Mouse (Mus musculus) left cerebral cortex, postnatal 36 days (tissue): Measurements from ENCODE around the gene Ovch2. TPM values are rescaled to one million over a fixed set of nuclear protein-coding genes. Genes with fewer than 3 reads are reported as not detected.
"Not testable (repeated sequence)": the region's sequence is repeated elsewhere in the genome, so short reads cannot be mapped to it uniquely, and the experiment has no call there.

ENCODE experiments used
- DNase-seq, 2 experiments: peaks; one replicate each; pipeline ENCODE4 v3.0.0; 2021 to 2022; ENCODE audit warnings: low spot score in 2 of 2, mixed read lengths in 1 of 2
- intact Hi-C: fragments of 180-260 bp; cut with DNase I; formaldehyde crosslinking; loops from one replicate; pipeline ENCODE4 v1.15.1; 2025
- total RNA-seq, 2 experiments: library from RNA; stranded (reverse); gene quantifications; 2 replicates each; pipeline ENCODE4 v1.2.3; 2021

The Ovch2 gene
- total RNA-seq = not detected

DNA sequence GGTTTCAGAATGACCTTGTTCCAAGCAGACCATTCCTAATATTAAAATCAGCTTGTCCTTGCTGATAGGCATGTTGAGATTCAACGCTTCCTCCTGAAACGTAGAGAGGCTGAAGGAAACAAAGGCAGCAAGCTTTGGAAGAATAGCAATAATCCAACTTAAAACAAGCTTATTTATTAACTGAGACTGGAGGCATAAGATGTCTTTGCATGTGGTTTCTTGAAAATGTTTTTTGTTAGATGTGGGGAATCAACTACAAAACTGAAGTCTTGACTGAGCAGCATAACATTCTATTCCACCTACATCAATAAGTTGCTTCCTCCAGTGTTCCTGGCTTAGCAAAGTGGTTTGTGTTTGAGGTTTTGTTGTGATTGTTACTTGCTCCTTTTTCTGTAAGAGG is at the start of gene Ovch2:
Ovch2 (minus strand) TSS at position 101 of the 400 bp plus-strand sequence.
- DNase-seq = no peak

DNA sequence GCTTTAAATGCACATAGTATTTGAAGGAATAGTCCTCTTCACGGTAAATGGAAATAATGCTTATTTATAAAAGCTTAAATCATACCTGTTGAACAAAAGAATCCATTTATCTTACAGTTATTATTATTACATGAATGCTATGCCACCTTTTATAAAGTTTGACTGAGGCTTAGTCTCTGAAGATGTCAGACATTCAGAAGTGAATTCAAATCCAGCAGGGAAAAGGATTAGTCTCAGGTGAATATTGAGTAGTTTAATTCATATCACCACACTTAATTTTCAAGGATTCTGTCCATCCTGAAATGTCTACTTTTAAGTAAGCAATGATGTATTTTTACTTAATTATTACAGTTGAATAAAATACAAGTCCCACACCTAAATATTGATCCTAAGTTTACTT is 46.4 kb upstream of the Ovch2 start, which contains the start of gene Olfr470:
Olfr470 (minus strand) TSS at position 101 of the 400 bp plus-strand sequence.
- DNase-seq, intact Hi-C loops: not testable (repeated sequence)

More for the DNA sequence above, at the start of gene Ovch2:
- intact Hi-C loops = no loop called here

DNA sequence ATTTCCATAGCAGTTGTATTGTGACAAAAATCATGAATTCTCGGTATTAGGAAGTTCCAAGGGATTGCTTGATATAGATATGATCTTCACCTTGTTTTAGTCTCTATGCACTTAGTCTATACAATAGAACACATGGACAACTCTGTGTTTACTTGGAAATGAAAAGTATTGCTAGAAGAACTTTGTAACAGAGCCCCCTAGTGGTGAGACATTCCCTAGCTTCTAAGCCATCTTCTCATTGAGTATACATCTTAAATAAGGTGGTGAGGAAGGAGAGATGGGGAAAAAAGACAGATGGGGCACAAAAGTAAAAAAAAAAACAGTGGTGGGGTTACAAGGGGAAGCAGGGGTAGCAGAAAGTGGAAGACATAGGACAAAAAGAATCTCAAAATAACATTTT is 40.7 kb upstream of the Ovch2 start:
- intact Hi-C loops = no loop called here

DNA sequence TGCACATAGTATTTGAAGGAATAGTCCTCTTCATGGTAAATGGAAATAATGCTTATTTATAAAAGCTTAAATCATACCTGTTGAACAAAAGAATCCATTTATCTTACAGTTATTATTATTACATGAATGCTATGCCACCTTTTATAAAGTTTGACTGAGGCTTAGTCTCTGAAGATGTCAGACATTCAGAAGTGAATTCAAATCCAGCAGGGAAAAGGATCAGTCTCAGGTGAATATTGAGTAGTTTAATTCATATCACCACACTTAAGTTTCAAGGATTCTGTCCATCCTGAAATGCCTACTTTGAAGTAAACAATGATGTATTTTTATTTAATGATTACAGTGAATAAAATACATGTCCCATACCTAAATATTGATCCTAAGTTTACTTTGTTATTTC is 24.4 kb upstream of the Ovch2 start, which contains the start of gene Olfr469:
Olfr469 (minus strand) TSS at position 101 of the 400 bp plus-strand sequence.
- intact Hi-C loops, DNase-seq: not testable (repeated sequence)

More for the DNA sequence above, 40.7 kb upstream of the Ovch2 start:
- no peak for DNase-seq

DNA sequence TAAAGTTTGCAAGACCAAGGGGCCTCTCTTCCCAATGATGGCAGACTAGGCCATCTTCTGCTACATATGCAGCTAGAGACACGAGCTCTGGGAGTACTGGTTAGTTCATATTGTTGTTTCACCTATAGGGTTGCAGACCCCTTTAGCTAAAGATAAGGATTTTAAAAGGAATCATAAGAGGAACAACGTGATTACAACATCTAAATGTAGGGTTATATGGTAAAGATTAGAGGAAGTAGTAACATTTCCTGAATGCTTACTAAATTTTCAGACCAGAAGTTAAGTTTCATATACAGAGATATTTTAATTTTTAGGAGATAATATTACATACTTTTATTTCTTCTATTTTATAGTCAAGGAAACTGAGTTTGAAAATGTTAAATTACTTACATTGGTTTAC is 22.9 kb upstream of the Ovch2 start:
- intact Hi-C loops, DNase-seq: not testable (repeated sequence)

DNA sequence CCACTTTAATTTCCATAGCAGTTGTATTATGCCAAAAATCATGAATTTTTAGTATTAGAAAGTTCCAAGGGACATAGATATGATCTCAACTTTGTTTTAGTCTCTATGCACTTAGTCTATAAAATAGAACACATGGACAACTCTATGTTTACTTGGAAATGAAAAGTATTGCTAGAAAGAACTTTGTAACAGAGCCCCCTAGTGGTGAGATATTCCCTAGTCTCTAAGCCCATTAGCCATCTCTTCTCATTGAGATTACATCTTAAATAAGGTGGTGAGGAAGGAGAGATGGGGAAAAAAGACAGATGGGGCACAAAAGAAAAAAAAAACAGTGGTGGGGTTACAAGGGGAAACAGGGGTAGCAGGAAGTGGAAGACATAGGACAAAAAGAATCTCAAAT is 18.4 kb upstream of the Ovch2 start:
- intact Hi-C loops = no loop called here
- no peak for DNase-seq

DNA sequence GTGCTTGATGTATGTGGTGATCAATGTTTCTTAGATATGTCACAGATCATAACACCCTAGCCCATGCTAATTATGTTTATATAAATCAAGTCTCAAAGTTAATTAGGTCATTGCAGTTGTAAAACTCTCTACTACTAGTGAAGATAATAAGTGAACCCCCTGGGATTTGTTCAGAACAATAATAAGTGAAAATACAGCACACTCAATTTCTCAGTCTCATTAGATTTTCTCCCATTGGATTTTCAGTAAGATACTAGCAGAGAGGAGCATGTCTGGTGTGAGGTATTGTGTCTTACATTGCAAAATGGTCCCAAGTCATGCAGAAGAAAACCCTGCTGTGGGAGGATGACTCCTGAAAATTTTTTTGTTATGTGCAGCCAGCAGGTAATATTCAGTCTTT is 11.0 kb upstream of the Ovch2 start, which contains the start of gene Olfr467:
Olfr467 (plus strand) TSS at position 301 of the 400 bp plus-strand sequence.
- intact Hi-C loops = no loop called here
- no peak for DNase-seq

DNA sequence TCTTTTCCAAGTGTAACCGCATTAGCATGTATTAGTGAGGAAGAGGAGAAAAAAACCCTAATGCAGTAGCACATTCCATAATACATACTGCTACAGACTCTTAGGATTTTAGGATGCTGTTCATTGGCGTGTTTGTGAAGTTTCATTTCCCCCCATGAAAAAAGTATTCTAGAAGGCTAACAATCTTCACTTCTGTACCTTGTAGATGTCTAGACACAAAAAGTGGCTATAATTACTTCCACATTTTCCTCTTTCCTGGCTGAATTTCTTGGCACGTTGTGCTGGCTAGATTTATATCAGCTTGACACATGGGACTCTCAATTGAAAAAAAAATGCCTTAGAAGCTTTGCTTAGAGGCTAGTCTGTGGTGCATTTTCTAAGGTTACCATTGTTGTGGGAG is 1.1 kb upstream of the Ovch2 start:
- intact Hi-C loops = no loop called here
- DNase-seq = no peak

DNA sequence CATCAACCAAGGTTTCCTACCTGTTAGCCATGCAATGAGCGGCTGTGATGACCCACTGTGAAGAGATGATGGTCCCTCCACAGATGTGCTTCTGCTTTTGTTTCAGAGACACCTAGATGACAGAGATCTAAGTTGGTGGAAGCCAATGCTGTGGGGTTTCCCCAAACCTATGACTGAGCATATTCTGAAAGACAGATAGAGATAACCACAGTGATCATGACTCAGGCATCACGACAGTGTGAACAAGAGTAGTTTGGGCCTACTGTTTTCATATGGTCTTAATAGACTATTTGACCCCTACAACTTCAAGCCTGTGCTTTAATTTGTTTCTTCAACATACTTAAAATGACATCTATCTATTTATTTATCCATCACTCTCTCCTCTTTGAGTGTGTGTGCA is 4.5 kb downstream of the Ovch2 start:
- intact Hi-C loops = no loop called here

DNA sequence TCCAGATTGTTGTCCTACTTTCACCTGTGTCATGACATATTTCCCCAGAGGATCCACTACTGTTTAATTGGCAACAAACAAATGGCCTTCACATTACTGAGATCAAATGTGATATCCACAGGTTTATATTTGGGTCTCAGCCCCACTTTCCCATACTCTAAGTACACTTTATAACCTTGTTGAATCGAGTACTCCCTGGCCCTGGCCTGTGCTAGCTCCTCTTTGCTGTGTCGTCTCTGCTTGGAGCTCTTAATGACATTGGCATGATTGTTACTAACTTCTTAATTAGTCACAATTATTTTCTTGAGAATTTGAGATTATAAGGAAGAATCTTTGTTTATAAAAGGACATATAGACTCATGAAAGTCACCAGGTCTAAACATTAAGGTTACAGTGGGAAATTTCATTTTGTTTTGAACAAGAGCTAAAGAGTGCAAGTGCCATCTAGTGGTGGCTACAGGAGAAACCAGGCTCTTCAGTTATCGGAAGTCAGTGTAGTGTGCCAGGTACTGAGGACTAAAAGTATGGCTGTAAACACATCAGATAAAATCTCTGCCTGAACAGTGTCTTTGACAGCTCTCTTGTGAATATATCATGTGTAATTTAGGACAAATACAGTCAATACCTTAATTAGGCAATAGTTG is 12.9 kb downstream of the Ovch2 start:
- intact Hi-C loops = no loop called here
- no peak for DNase-seq

More for the DNA sequence above, 4.5 kb downstream of the Ovch2 start:
- no peak for DNase-seq

DNA sequence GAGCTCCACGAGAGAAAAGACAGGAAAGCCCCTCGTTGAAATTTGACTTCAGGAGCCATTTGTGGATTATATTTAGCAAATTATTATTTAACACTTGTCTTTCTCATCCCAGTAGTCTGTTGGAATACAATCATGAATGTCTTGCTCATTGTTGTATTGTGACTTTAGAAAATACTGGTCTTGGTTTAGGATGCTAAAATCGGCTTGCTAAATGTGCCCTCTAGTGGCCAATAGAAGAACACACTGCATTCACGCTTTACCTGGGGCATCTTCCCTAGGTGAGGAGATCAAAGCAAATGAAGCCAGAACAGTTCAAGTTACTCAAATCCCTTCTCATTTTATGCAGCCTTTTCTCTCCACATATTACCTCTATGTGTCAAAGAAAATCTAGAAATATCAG is 21.4 kb downstream of the Ovch2 start:
- no peak for DNase-seq
- intact Hi-C loops = loop anchor here (2.0 to 5.0 kb wide), 2 partner anchors 31 to 117 kb away; no protein-coding TSS in a partner anchor

DNA sequence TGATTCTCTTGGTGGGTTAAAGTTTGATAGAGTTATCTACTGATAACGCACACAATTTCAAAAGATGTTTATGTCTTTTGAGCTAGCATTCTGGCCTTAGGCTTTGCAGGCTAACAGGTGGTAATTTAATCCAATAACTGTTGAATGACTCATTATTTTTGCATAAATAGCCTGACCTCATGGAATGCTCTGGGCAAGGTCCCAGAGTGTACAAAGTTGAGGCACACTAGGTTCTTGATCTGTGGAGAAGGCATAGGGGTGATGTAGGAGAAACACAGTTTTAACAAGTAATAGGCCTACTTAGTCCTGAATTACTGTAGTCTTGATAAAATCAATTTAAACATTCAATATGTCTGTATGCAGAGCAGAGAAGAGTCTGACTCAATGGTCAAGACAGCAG is 22.8 kb downstream of the Ovch2 start:
- intact Hi-C loops = loop anchor here (2.0 kb wide), 1 partner anchor 29 kb away; no protein-coding TSS in a partner anchor
- no peak for DNase-seq

DNA sequence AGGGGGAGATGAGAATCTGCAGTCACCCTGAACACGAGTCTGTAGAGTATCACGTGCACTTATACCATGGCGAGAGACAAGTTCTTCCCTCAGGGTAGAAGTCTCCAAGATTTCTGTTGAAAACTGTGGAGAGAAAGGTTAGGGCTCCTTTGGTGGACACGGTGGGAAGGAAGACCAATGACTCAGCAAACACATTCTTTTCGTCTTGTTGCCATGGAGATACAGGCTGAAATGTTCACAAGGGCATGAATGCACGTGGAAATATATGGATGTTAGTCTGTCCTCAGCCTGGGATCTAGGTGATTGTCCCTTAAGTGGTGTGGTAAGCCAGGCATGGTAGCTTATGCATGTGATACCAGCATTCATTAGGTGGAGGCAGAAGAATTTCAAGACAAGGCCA is 30.2 kb downstream of the Ovch2 start:
- DNase-seq = no peak
- intact Hi-C loops = no loop called here

DNA sequence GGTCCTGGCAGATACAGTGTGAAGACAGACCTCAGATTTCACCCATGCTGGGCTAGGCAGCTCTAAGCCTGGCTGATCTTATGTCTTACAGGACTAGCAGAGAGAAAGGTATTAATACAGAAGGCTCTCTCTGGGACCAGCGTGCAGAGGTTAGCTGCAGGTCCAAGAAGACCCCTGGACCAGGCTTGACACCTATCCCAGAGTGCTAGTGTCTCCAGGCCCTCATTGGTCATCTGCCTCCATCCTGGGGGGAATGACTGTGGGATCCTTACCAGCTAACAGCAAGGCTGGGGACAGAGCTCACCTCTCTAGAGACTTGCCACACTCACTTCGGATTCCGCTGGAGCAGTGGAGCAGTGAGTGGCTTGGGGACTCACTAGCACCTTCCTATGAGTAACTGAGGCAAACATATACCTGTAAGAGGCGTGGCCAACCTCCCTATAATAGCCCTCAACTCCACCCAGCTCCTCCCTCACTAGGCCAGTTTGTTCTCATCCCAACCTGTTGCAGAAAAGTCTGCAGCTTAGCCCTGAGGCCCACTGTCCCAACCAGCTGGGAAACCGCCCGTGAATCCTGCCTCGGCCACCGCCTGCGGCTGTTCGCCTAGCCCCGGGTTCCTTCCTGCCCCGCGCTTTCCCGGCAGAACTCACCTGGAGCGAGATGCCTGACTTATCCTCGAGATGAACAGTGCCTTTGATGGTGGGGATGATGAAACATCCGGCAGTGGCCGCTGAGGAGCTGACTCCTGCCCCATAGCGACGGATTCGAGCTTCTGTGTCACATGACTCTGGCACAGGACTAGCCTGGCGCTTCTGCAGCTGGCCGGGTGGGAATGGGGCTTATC is 43.5 kb downstream of the Ovch2 start, which contains the start of gene Cyb5r2:
Cyb5r2 (minus strand) TSS at position 725 of the 844 bp plus-strand sequence.
- intact Hi-C loops = no loop called here
- no peak for DNase-seq

DNA sequence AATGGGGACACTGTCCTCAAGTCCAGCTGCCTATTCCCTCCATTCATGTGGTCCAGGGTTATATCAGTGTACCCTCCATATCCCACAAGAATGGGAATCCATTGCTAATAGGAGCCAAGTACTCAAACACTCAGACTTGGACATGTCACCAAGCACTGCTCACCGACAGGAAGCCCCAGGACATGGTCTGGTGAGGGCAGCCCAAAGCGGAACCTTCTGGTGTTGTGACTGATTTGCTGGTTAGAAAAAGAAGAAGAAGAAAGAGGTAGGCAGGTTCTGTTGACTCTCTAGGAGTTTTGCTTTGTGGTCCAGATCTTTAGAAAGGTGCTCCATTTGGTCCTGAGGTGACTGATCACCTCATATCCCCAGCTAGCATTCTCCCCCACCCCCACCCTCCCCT is 44.3 kb downstream of the Ovch2 start:
- intact Hi-C loops = no loop called here
- no peak for DNase-seq

DNA sequence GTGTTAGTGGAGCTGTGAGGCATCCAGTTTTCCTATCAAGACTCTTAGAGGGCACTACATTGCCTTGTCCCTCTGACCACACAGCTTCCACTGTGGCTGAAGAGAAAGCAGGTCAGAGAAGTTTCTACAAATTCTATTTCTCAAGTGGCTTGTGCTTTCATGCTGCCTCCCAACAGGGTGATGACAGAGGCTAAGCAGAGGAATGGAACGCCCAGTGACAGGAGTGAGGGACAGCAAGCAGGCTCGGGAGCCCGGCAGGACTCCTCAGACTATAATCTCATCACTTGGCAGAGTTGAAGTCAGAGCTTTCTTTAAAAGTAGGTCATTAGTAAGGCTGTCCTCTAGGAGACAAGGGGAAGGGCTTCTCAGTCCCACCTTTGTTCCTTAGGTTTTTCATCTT is 45.1 kb downstream of the Ovch2 start:
- DNase-seq = no peak
- intact Hi-C loops = no loop called here

DNA sequence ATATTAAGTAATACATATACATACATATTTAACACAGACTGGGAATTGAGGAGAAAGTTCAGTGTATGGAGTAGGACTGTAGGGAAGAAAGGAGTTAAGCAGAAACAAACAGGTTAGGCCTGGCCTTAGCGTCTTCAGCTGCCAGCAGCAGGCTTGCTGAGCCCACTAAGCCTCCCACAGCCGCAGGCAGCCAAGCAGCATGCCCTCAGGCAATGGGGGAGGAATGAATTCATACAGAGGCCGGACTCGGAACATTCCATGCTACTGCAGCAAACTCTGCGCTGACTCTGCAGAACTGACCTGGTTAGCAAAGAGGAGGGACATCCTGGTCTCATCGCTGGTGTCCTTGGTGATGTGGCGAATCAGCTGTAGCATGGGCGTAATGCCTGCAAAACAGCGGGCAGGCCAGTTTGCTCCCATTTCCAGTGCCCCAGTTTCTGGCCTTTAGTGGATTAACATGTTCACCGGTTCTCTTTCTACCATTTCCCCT is 48.9 kb downstream of the Ovch2 start:
- intact Hi-C loops = no loop called here
- DNase-seq = no peak

DNA sequence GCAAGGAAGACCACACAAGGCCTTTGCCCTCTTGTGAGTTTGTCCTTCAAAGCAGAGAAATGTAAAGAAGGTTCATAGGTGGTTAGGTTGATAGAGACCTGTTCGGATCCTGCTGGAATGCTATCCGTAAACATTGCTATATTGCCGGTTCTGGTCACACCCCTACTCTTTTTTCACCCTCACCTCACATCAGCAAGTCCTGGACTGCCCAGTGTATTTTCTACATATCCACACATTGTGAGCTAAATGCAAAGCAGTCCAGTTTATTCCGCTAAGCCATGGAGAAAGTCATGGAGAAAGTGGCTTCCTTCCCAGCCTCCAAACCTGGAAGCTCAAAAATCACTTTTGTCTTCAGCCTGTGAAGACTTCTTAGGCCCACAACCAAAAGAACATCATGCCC is 51.3 kb downstream of the Ovch2 start:
- no peak for DNase-seq
- intact Hi-C loops = loop anchor here (2.0 to 10.0 kb wide), 3 partner anchors 29 to 535 kb away; no protein-coding TSS in a partner anchor

DNA sequence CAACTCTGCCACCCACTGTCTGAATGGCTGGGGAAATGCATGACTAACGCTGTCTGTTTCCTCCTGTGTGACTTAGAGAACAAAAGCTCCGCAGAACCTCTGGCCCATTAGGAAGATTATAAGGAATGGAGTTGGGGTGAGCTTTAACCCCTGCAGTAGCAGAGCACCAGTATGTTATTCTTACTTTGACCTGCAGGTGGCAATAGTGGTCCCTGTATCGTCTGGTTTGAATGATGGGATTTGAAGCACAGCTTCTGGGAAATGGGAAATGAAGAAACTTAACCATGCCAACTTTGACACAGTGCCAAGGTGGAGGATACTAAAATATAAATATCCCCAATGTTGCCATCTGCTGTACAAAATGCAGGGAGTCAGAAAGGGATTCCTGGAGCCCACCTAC is 51.7 kb downstream of the Ovch2 start:
- DNase-seq = no peak
- intact Hi-C loops = loop anchor here (2.0 to 10.0 kb wide), 3 partner anchors 30 to 534 kb away; no protein-coding TSS in a partner anchor

DNA sequence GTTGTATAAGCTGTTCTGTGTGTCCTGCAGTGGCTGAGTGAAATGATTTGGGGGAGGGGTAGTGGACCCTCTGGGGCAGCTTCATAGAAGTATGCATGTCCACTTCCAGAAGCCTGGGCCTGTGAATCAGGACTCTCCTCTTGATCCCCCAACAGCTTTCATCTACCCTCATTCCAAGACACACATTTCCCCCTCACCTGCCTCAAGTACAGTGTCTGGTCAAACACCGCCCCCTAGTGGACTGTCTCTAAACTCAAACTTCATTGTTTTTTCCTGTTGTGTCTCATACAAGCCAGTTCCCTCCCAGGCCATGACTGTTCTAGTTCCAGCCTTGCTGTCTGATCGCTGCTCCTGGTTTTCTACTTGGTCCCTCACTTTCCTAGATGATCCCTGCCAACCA is 53.1 kb downstream of the Ovch2 start:
- intact Hi-C loops = loop anchor here (2.0 to 10.0 kb wide), 3 partner anchors 31 to 533 kb away; no protein-coding TSS in a partner anchor
- DNase-seq = peak in 1 of 2 experiments; percentile 29
